Mouse (Mus musculus) c-Kit-positive CD71-positive TER-119-positive erythroid progenitor cells, embryonic 14.5 days (primary cell): ENCODE data around the gene Wnt7a.

Experiments
- DNase-seq: peaks from one replicate; pipeline ENCODE4 v3.0.0-alpha.2; 2013; ENCODE audit warnings: low spot score

Gene Wnt7a

DNA sequence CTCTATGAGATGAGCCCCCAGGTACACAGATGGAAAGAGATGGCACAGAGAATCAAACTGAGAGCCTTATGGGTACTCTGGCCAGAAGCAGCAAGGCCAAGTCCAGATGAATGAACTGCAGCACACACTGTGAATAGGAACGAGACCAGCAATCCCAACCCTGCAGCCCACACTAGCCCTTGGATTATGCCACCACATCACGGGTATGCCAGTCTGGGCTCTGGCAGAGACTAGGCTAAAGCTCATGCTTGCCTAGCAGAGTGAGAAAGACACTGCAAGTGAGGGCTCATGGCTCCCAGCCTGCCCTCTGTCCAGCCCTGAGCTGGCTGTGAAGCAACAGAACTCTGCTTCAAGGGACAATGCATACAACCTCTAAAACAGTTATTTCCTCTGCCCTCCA, 26.7 kb downstream of the Wnt7a start:
- DNase-seq: no peak

DNA sequence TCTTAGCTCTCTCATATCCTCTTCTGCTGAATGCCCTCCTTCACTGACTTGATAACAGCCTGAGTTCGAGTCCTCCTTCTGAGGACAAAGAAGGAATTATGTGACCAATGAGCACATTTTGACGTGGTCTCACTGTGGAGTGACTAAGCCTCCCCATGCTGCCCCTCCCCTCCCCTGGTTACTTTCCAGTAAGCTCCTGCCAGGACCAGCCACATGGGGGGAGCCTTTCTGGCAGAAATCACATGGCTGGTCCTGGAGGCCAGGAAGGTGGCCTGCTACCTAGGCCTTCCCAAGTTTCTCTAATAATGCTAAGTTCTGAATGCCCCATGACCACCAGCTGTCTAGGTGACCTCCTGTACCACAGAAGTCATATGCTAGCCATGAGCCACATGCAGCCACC, 27.3 kb downstream of the Wnt7a start:
- no peak for DNase-seq

DNA sequence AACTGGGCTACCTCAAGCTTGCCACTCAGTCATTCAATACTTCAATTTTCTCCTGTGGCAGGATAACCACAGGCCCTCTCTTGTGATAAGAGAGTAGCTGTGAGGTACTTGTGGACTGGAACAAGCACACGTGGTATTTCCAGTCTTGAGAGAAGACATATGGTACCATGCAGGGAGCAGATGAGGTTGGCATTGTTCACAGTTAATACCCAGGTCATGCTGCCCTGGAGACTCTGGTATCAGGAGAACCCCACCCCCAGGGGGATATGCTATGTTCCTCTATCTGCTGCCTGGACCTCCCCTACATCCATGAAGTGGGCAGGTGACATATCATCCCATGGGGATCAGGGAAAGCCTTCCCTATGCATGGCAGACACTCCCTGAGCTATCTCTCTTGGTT, 27.9 kb downstream of the Wnt7a start:
- no peak for DNase-seq

DNA sequence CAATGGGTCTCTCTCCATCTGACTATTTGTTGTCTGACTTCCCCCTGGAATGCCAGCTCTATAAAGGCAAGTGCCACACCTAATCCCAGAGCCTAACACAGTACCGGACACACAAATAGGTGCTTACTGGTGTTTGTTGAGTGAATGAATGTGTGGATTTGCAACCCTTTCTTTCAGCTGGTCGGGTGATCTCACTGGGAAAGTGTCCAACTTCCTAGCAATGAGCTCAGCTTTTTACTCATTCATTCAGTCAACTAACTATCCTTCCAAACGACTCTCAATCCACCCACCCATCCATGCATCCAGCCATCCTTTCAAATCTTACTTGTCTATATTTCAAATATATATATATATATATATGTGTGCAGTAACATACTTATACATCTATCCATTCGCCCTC, 31.3 kb downstream of the Wnt7a start:
- DNase-seq: no peak

DNA sequence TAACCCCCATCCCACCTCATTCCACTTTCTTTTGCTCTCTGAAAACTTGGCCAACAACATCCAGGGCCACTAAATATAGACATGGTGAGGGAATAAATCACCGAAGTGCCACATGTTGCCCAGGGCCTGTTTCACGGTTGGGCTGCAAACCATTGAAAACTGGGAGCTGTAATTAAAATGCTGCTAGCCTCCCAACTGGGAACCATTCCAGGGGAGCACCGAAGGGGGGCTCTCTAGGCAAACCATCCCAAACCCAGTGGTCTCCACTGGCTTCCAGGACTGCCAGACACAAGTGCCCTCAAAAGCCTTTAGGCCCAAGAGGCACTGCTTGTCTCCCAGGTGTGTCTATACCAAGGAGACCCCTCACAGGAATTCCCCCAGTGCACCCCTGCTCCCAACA, 31.9 kb downstream of the Wnt7a start:
- DNase-seq: no peak

DNA sequence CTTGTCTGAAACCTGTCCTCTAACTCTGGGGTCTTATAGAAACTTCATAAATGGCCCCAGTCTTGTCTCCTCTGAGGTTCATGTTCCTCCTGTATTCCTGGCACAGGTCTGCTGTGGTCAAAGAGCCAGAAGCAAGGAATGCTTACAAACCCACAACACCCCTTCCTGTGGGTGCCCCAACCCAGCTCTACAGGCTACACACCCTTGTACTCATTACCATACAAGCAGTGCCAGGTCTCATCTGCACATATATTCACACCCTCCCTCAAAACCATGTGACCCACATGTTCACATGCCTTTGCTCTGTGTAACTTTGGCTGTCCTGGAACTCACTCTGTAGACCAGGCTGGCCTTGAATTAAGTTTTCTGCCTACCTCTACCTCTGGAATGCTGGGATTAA, 38.2 kb downstream of the Wnt7a start:
- no peak for DNase-seq

DNA sequence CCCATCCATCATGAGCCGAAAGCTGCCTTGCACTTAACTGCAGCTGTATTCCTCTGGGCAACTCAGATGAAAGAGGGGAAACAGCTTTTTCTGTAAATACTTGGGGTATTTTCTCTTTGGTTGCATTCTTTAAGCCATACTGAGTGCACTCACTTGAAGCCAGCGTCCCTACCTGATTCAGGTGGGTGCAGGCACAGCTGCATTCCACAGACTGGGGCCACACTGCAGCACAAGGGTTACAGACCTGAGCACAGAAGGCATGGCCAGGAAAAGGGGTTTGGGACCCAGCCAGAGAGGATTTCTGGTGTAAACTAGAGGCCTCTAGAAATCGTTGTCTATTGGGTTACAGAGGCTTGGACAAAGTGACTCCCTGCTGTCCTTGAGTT, 38.6 kb downstream of the Wnt7a start:
- DNase-seq: no peak

DNA sequence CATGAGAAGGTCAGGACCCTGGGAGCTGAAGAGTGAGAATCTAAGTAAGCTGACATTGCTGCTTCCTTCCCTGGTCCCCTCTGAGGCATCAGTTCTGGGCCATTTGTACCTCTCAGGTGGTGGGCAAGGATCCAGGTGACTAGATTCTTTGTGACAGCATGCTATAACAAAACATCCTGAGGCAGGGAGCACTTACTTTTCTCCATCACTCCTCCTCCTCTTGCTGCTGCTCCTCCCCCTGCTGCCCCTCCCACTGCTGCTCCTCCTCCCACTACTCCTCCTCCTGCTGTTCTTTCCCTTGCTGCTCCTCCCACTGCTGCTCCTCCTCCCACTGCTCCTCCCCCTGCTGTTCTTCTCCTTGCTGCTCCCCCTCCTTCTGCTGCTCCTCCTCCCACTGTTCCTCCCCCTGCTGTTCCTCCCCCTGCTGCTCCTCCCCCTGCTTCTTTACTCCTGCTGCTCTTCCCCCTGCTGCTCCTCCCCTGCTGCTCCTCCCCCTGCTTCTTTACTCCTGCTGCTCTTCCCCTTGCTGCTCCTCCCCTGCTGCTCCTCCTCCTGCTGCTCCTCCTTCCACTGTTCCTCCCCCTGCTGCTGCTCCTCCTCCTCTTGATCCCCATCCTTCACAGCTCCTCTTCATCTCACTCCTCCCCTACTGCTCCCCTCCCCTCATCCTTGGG, 39.1 kb downstream of the Wnt7a start:
- no peak for DNase-seq

DNA sequence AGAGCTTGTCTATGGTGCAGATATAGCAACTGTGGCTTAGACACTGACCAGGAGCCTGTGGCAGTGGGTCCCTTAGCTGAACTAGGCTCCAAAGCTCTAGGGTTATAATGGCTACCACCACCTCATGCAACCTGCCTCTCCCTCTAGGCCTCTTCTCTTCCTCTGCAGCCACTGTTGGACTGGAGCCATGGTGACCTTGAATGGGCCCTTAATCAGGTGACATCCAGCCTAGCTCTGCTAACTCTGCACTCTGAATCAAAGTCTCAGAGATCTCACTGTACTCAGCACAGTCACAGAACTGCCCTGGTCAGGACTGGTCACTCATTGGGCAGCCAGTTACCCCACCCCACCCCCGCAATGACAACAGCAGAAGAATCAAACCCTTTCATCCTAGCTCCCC, 44.4 kb downstream of the Wnt7a start:
- no peak for DNase-seq

DNA sequence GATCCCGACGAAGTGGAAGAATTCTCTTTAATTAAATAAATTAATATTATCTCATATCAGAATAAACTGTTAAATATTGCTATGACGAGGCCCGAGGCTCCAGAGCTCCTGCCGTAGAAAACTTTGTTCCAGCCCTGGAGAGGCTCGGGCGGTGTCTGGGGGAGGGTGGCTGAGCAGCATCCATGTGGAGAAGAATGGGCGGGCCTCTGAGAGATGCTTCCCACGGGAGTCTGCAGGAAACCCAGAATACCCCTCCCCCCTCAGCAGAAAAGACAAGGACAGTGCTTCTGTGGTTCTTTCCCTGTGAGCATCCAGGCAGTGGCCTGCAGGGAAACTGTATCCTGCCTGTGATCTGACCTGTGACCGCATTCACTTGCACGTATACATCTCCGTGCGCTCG, 45.7 kb downstream of the Wnt7a start:
- no peak for DNase-seq

DNA sequence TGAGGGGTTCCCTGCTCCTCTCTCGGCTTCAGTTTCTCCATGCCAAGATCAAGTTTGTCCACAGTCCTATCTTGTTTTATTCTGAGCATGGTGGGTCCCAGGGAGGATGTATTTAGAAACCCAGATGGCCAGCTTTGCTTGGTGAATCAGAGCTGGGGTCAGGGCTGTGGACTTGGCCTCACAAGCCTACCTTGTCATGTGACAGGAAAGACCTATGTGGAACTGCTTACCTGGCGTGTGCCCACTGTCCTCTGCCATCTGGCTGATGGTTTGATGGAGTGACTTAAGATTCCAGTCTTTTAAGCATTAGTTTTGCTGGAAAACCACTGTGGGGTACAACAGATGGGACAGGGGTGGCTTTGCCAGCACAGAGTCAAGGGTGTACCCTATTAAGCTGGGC, 48.4 kb downstream of the Wnt7a start:
- no peak for DNase-seq

DNA sequence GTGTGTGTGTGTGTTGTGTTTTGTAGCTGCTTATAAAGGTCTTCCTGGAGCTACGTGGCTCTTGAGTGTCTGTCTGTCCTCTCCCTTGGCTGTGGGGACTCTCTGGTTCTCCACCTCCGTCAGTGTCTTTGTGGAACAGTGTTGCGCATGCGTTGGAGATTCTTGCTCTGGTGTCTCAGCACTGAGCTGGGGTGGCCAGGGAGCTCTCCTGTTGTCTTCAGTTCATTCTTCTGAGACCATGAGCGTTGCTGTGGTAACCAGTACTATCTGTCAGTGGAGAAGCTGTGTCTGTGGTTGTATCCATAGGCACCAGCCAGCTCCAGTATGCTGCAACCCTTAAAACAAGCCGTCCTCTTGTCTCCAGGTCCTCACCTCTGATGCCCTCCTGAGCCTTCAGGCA, 50.2 kb downstream of the Wnt7a start:
- DNase-seq: no peak

DNA sequence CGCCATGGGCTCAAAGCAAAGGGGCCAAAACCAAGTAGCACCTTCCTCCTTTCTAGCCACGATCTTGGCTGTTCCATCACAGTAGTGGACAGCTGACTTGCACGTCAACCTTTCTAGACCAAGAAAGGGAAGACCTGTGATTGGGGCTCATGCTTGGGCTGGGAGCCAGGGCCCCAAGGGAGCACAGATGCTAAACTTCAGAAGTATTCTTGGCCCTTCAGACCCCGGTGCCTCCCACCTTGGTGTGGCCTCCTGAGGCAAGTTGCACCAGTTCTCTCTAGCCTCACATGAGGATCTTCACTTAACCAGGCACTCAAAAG, 50.8 kb downstream of the Wnt7a start:
- DNase-seq: no peak

DNA sequence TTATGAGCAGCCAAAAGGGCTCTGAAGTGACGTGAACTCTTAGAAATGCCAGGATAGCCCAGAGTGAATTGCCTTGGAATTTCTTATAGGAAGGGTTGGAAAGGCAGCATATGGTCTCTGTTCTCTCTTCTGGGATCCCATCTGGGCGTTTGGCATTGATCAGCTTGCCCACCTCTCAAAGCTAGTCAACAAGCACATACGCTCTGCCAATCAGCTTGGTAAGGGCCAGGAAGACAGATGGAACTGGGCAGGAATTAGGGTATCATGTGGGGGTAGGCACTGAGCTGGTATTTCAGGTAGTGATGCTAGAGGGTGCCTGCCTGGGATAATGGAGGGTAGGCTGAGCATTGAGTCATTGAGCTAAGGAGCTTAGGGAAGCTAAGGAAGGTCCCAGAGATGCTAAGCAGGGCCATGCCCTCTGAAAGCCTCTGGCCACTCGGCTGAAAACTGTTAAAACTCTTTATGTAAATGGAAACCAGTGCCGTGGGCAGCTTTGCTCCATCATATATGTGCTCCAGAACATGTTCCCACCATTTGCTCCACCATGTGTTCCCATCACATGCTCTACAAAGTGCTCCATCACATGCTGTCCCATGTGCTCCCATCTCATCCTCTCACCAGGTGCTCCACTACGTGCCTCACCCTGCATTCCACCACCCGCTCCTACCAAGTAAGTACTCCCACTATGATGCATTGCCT, 51.3 kb downstream of the Wnt7a start:
- DNase-seq: no peak

DNA sequence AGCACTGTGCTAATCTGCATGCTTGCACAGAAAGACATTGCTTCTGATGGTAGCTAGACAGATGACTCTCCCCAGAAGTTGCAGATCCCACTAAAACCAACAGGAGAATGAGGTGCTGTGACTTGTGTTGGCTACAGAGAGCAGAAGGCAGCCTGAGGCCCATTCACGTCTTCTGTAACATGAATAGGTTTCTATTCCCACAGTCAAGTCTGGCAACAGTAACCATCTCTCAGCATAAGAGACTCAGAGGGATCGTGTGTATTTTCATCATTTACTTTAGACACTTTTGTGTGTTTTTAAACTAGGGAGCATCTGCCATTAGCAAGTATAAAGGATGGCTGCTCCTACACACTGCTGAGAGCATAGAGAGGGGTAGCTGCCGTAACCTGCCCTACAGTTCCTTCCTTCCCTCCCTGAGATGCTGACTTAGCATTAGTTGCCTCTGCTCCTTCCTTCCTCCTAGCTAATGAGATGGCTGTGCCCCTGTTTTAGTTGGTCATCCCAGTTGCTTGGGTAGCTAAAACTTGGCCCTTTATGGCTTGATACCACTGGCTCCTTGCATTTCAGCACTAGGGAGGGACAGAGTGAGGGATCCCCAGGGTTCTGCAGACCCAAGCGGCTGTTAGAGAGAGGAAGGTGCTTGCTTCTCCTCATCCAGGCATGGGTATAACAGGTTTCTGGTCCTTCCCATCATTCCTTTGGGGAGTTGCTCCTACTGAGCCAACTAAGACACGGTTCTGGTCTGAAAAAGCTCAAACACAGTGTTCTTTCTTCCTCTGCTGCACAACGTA, 52.1 kb downstream of the Wnt7a start:
- no peak for DNase-seq

DNA sequence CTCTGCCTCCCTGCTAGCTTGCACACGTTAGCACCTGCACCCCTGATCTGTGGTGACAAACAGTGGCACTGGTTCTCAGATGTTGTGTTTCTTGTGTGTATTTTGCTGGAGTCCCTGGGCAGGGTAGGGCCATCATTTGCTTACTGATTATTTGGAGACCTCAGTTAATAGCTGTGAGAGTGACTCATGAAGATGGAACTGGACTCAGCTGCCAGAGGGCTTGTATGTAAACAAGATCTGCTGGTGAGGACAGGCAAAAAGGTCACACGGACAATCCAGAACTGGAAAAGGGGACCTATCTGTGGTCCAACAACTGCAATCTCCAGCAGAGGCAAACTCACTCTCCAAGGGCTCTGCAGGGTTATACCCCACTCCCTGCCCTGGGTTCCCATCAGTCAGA, 52.8 kb downstream of the Wnt7a start:
- no peak for DNase-seq

DNA sequence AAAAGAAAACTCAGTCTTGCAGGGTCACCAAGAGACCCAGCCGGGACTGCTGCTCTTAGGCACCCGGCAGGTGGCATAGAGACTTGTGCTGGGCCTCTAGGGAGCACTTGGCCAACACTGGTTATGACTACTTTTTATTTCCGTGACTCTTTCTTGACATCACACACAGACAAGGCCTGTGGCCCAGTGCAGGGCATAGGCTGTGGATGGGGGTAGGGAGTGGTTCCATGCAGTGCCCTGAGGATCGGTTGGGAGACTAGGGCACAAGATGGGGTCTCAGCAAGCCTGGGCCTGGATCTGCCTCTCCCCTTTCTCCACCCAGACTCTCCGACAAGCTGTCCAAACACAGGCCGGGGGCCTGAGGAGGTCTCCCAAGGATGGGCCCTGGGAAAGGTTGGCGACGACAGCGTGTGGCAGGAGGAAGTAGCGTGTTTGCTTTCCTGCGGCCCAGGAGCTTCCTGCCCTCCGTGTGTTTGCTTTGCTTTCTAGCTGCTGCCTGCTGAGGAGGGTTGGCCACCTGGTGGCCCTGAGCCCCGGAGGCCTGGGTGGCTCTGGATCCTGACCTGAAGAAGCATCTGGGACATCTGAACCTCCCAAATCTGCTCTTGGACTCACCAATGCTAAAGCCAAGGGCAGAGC, 53.8 kb downstream of the Wnt7a start:
- no peak for DNase-seq

DNA sequence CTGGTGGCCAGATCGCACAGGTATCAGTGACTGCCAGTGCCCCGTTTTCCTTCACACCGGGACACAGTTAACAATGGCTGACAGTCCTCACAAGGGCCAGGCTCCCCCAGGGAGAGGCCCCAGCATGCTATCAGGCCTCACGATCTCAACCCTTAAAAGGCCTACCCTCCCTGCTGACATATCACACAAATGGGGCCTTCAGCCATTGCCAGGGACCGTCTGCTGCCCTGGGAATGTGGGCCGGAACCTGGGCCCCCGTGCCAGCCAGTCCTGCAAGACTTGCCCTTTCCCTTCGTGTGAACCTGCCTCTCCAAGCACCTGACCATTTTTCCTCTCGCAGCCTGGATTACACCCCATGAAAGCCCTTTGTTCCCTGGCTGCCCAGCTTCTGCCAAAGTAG, 61.5 kb downstream of the Wnt7a start:
- no peak for DNase-seq

DNA sequence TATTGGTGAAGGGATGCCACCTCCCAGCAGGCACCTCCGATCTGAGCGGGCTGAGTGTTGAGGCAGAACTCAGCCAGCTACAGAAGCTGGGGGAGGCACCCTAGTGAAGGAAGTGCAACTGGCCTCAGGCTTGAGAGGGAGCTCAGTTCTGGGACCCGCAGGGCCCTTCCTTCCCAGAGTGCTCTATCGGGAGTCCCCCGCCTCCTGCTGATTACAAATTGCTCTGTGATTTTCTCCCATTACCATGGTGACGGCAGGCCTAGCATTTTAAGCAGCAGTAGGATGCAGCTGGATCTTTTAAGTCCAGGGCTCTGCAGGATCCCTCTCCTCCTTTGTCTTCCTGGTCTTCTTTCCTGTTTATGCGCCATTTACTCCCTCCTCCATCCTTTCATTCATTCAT, 63.4 kb downstream of the Wnt7a start:
- no peak for DNase-seq

DNA sequence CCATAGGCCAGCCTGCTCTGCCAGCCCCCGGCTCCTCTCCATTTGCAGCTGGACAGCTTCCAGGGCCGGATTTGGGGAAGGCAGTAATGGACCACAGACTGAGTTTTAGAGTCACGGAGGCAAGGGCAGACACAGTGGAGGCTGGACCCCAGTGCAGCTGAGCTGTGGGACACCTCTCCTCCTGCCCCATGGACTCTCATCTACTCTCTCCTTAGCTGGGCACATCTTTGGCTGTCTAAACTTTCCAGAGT, 64.3 kb downstream of the Wnt7a start:
- DNase-seq: no peak

DNA sequence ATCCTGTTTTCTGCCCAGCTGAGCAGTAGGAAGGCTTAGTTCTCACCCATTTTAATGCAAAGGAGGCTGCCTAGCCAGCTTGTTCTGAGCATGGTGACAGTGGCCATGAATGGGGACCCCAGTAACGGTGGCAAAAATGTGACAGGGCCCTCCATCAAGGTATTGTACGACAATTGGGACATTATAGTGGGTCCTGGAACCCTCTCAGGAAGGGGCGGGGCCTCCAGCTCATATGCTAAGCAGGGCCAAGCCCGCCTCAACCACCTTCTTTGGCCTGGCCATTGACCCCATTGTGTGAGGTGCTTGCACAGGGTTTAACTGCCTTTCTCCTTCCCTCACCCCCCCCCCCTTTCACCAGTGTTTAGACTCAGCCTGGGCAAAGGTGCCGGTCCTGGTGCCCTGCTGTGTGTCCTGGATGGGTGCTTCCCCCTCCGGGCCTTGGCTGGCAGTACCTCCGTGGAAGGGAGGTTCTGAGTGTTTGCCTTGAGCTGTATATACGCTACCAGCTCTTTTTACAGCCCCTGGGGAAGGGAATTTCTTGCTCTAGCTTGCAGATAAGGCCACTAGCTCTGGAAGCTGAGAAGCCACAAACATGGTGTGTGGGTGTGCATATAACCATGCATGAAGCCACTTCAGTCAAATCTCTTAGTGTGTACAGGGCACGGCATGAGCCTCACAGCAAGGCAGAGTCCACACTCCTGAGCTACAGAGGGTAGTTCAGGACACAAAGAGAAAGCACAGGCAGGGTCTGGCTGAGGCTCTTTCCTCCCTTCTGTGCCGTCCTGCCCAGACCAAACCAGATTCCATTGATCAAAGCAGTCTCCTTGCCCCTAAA, 64.9 kb downstream of the Wnt7a start:
- no peak for DNase-seq

DNA sequence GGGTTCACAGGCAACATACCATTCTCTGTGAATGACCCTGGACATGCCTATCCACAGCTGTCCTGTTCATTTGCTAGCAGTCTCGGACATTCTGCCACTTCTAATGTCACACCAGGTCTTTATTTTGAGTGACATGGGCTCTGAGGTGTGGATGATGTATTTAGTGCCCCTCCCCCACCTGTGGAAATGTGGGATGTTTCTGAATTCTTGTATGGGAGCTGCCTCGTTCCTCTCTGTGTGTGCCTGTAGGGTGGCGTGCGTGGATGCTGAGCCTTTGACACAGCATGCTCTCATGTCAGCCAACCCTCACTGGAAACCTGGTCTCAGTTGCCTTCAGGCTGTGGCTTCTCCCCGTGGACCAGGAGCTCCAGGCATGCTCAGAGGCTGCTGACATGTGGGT, 66.1 kb downstream of the Wnt7a start:
- no peak for DNase-seq
